Comparison of ENCODE assay signal across 17 mouse cellular contexts in the genomic region with DNA sequence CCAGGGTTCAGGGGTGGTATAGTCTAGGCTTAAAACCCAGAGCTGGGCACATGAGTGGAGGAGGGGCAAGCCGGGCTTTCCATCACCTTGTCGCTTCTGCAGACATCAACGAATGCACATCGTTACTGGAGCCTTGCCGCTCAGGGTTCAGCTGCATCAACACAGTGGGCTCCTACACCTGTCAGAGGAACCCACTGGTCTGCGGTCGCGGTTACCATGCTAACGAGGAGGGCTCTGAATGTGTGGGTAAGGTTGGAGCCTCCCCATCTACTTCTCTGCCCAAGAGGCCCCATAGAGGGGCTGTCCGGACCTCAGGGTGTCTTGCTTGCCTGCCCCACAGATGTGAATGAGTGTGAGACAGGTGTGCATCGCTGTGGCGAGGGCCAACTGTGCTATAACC. TPM values are rescaled to one million over a fixed set of nuclear protein-coding genes. Genes with fewer than 3 reads are reported as not detected.
DNase-seq lines count a peak whose midpoint lies in the region; ATAC-seq lines count a peak whose summit lies in the region.
"Had no signal": no experiment of that assay in that cellular context is flagged by ENCODE, and none has a peak within 500 bp of the region (broad histone marks: within the 10 kb centered on the region; RNA-seq: fewer than 3 reads in every experiment).

No protein-coding gene starts in this region.

- 79% methylated on average over 12 of the region's 12 CpGs for WGBS in heart, embryonic 16.5 days
- 83% methylated on average over 12 of the region's 12 CpGs for WGBS in neural tube, embryonic 13.5 days
- WGBS in heart, embryonic 12.5 days: 86% methylated on average over 12 of the region's 12 CpGs

- no peak overlapping the region for H3K4me3 ChIP-seq in heart, embryonic 16.5 days (ENCODE audit: low read length)
- no peak overlapping the region for H3K4me3 ChIP-seq in neural tube, embryonic 13.5 days
- H3K4me3 ChIP-seq in heart, embryonic 12.5 days: no peak overlapping the region
- H3K4me3 ChIP-seq: embryonic facial prominence, embryonic 13.5 days had no signal

- ATAC-seq in heart, embryonic 16.5 days (replicated peaks; ENCODE audit: extremely low read depth, insufficient read depth, low FRiP score): peak; percentile 50
- ATAC-seq in neural tube, embryonic 13.5 days (ENCODE audit: low read depth): 0 out of 2 replicates have a peak, but pooled peaks have one; percentile 21
- no peak for ATAC-seq in frontal cortex, adult (ENCODE audit: low TSS enrichment)
- ATAC-seq in heart, embryonic 12.5 days (ENCODE audit: insufficient number of reproducible peaks, low FRiP score): no peak
- ATAC-seq: lung, postnatal 0 days; midbrain, embryonic 16.5 days had no signal

- no peaks in the 10 kb centered on the region for H3K36me3 ChIP-seq in heart, embryonic 16.5 days (ENCODE audit: control insufficient read depth, insufficient read depth)
- H3K36me3 ChIP-seq in neural tube, embryonic 13.5 days: no peaks in the 10 kb centered on the region
- peaks cover 23% of the 10 kb centered on the region for H3K36me3 ChIP-seq in heart, embryonic 12.5 days
- H3K36me3 ChIP-seq: G1E had no signal

- H3K27me3 ChIP-seq in heart, embryonic 16.5 days (ENCODE audit: control insufficient read depth, insufficient read depth, low read length): no peaks in the 10 kb centered on the region
- H3K27me3 ChIP-seq in neural tube, embryonic 13.5 days: no peaks in the 10 kb centered on the region
- peaks cover 18% of the 10 kb centered on the region for H3K27me3 ChIP-seq in heart, embryonic 12.5 days (replicated peaks)
- H3K27me3 ChIP-seq: embryonic facial prominence, embryonic 13.5 days had no signal

- no peak overlapping the region for H3K27ac ChIP-seq in heart, embryonic 16.5 days (ENCODE audit: low read length)
- H3K27ac ChIP-seq in neural tube, embryonic 13.5 days (replicated peaks): no peak overlapping the region
- no peak overlapping the region for H3K27ac ChIP-seq in heart, embryonic 12.5 days (ENCODE audit: poor library complexity, severe bottlenecking)
- H3K27ac ChIP-seq: embryonic facial prominence, embryonic 13.5 days; stomach, postnatal 0 days had no signal

- H3K9me3 ChIP-seq in heart, embryonic 16.5 days (replicated peaks; ENCODE audit: control insufficient read depth, low read length): no peaks in the 10 kb centered on the region
- no peaks in the 10 kb centered on the region for H3K9me3 ChIP-seq in neural tube, embryonic 13.5 days
- H3K9me3 ChIP-seq in heart, embryonic 12.5 days (replicated peaks): no peaks in the 10 kb centered on the region
- H3K9me3 ChIP-seq: embryonic facial prominence, embryonic 13.5 days; G1E had no signal

- H3K9ac ChIP-seq in heart, embryonic 16.5 days (ENCODE audit: low read length): no peak overlapping the region
- 0 out of 2 replicates have a peak overlapping the region, but pooled peaks have one; percentile 38 for H3K9ac ChIP-seq in neural tube, embryonic 13.5 days
- H3K9ac ChIP-seq in heart, embryonic 12.5 days: no peak overlapping the region
- H3K9ac ChIP-seq: embryonic facial prominence, embryonic 13.5 days had no signal

- no peak overlapping the region for H3K4me2 ChIP-seq in heart, embryonic 16.5 days (ENCODE audit: low read depth, low read length)
- H3K4me2 ChIP-seq in neural tube, embryonic 13.5 days: no peak overlapping the region
- H3K4me2 ChIP-seq in heart, embryonic 12.5 days: no peak overlapping the region
- H3K4me2 ChIP-seq: embryonic facial prominence, embryonic 13.5 days; heart, embryonic 11.5 days had no signal

- no peaks in the 10 kb centered on the region for H3K4me1 ChIP-seq in heart, embryonic 16.5 days (ENCODE audit: control insufficient read depth, insufficient read depth, low read length)
- peaks cover 23% of the 10 kb centered on the region for H3K4me1 ChIP-seq in neural tube, embryonic 13.5 days (replicated peaks)
- no peaks in the 10 kb centered on the region for H3K4me1 ChIP-seq in heart, embryonic 12.5 days (replicated peaks)
- H3K4me1 ChIP-seq: embryonic facial prominence, embryonic 13.5 days had no signal

- DNase-seq in heart, adult 8-10 months (ENCODE audit: low spot score): no peak
- no peak for DNase-seq in neural tube, embryonic 10.5 days (ENCODE audit: extremely low spot score, low spot score)
- DNase-seq in thymus, postnatal 10 days (ENCODE audit: low spot score in 2 of 2): peak; percentile 55 to 63
- DNase-seq: heart, postnatal 36 days; kidney, adult 8-10 months; kidney, postnatal 25 days; liver had no signal

RNA-seq across cellular contexts. Expression of a gene that starts 53.4 kb away (rescaled TPM):
- 158 and 162 TPM in 2 replicates for polyA plus RNA-seq in heart, embryonic 16.5 days (2015; fragmentation: Nextera tagmentation; extraction: Ambion mirVana)
- total RNA-seq in heart, adult 8-10 months (2022): 10 to 100 TPM; 42.1 to 59.3 (median 49.9) TPM
- 34.4 and 37.7 TPM in 2 replicates for polyA plus RNA-seq in neural tube, embryonic 13.5 days (2015; fragmentation: Nextera tagmentation; extraction: Ambion mirVana)
- 210 and 213 TPM in 2 replicates for polyA plus RNA-seq in heart, embryonic 12.5 days (2016; fragmentation: Nextera tagmentation; extraction: Ambion mirVana)
- polyA plus RNA-seq: G1E had no signal

Comparison
In these comparisons a context has a peak if more than half of its experiments do, and no peak if none do; other contexts are left out.
1. ATAC-seq: peak in heart, embryonic 16.5 days (single experiment) and neural tube, embryonic 13.5 days (single experiment); none in frontal cortex, adult (single experiment) and heart, embryonic 12.5 days (single experiment).
2. DNase-seq: peak in thymus, postnatal 10 days (2 of 2); none in heart, adult 8-10 months (single experiment) and neural tube, embryonic 10.5 days (single experiment).